Comparison of ENCODE assay signal across 8 mouse cellular contexts in genomic region chr5:5343267-5343666, GRCm38 (mm10).
A peak's percentile ranks its signal among the peaks of the same experiment; 100 is the strongest.
DNase-seq lines count a peak whose midpoint lies in the region; ATAC-seq and TF ChIP-seq lines count a peak whose summit lies in the region.

No protein-coding gene starts in this region.

- no peak for TF ChIP-seq CTCF in kidney, adult 2 months (conservative IDR thresholded peaks at IDR 0.05; ENCODE audit: insufficient read depth, insufficient read length, low read depth, low read length)

- H3K4me1 ChIP-seq in kidney, adult 2 months (ENCODE audit: control insufficient read depth, insufficient read depth, low read length): no peaks in the 10 kb centered on the region
- peaks cover 26% of the 10 kb centered on the region for H3K4me1 ChIP-seq in forebrain, embryonic 12.5 days

- intact Hi-C loops in heart, postnatal 14 days (cut with DNase I): loop anchor here (1.0 kb wide), 1 partner anchor 36 kb away; no protein-coding TSS in a partner anchor

- no peak overlapping the region for H3K27ac ChIP-seq in kidney, adult 2 months (ENCODE audit: insufficient read depth, low read depth, low read length)
- H3K27ac ChIP-seq in forebrain, embryonic 12.5 days: peak overlapping the region; percentile 88

- TF ChIP-seq POLR2A in kidney, adult 2 months (IDR thresholded peaks at IDR 0.05; ENCODE audit: low read depth, low read length): no peak

- 65% methylated on average over 2 of the region's 2 CpGs for WGBS in kidney, adult 2 months
- 42% methylated on average over 2 of the region's 2 CpGs for WGBS in forebrain, embryonic 12.5 days

- peak; percentile 7 for DNase-seq in kidney, adult 2 months
- DNase-seq in kidney, adult 8-10 months: no peak
- peak; percentile 46 to 60 for DNase-seq in heart, postnatal 14 days
- DNase-seq in lung, postnatal 14 days: peak; percentile 28
- DNase-seq in B cell, adult 2 months: no peak
- DNase-seq in frontal cortex, postnatal 36 days (ENCODE audit: low spot score in 2 of 2): no peak

- no peak overlapping the region for H3K9ac ChIP-seq in forebrain, embryonic 12.5 days

- no peaks in the 10 kb centered on the region for H3K36me3 ChIP-seq in kidney, adult 2 months (ENCODE audit: control insufficient read depth, insufficient read depth, low read length)
- H3K36me3 ChIP-seq in forebrain, embryonic 12.5 days (replicated peaks): no peaks in the 10 kb centered on the region

- peak; percentile 71; the same call in 1 of the 2 replicates for ATAC-seq in forebrain, embryonic 12.5 days (ENCODE audit: low FRiP score)
- ATAC-seq in frontal cortex, adult (ENCODE audit: low TSS enrichment): no peak

- H3K27me3 ChIP-seq in kidney, adult 2 months (replicated peaks; ENCODE audit: control insufficient read depth, insufficient read depth, low read length): no peaks in the 10 kb centered on the region
- no peaks in the 10 kb centered on the region for H3K27me3 ChIP-seq in forebrain, embryonic 12.5 days

- H3K4me2 ChIP-seq in forebrain, embryonic 12.5 days: no peak overlapping the region

- H3K4me3 ChIP-seq in kidney, adult 2 months (ENCODE audit: insufficient read depth, low read depth, low read length): no peak overlapping the region
- no peak overlapping the region for H3K4me3 ChIP-seq in forebrain, embryonic 12.5 days (replicated peaks)

- peaks cover 3% of the 10 kb centered on the region; the same call in 1 of the 2 replicates for H3K9me3 ChIP-seq in forebrain, embryonic 12.5 days

Comparison
In these comparisons a context has a peak if more than half of its experiments do, and no peak if none do; other contexts are left out.
1. DNase-seq: peak in kidney, adult 2 months (single experiment), heart, postnatal 14 days (2 of 2) and lung, postnatal 14 days (single experiment); none in kidney, adult 8-10 months (0 of 2), B cell, adult 2 months (0 of 2) and frontal cortex, postnatal 36 days (0 of 2).